Mouse (Mus musculus) liver, embryonic 14.5 days (tissue): ENCODE results near the gene Plpp2. TPM values are rescaled to one million over a fixed set of nuclear protein-coding genes. Genes with fewer than 3 reads are reported as not detected.

Source experiments
- ATAC-seq: fragments of 200-750 bp; cut with Nextera tagmentation; 2 replicates; pipeline ENCODE4 v1.8.0; 2017; ENCODE audit warnings: moderate number of reproducible peaks, mild to moderate bottlenecking, moderate library complexity; ENCODE audit not compliant: insufficient read depth
- DNase-seq, 3 experiments: peaks; one replicate each; pipeline ENCODE4 v3.0.0-alpha.2; 2012 to 2013; ENCODE audit warnings: low read depth in 3 of 3, low spot score in 3 of 3
- H3K27ac ChIP-seq: fragments of 300-500 bp; sonication (generic); 2 replicates; pipeline ENCODE4 v1.5.1; 2014; ENCODE audit warnings: moderate library complexity, mild to moderate bottlenecking, control low read depth, inconsistent platforms
- H3K27me3 ChIP-seq: fragments of 300-500 bp; sonication (generic); 2 replicates; pipeline ENCODE4 v1.6.1; 2014; ENCODE audit warnings: mild to moderate bottlenecking, low read length, moderate library complexity; ENCODE audit not compliant: control insufficient read depth, insufficient read depth
- H3K36me3 ChIP-seq: fragments of 300-500 bp; sonication (generic); replicated peaks from 2 replicates; pipeline ENCODE4 v1.6.1; 2014; ENCODE audit warnings: low read depth; ENCODE audit not compliant: control insufficient read depth, insufficient read depth
- H3K4me1 ChIP-seq, 2 experiments: fragments of 200-500 bp in 1 of 2; fragments of 300-500 bp in 1 of 2; sonication (generic) in 1 of 2; replicated peaks; 2 replicates each; pipeline ENCODE4 v1.6.1; 2012 to 2014; ENCODE audit warnings: antibody characterized with exemption in 1 of 2, inconsistent platforms in 1 of 2, low read length in 1 of 2; ENCODE audit not compliant: control insufficient read depth in 2 of 2, insufficient read depth in 2 of 2
- H3K4me2 ChIP-seq: fragments of 300-500 bp; sonication (generic); 2 replicates; pipeline ENCODE4 v1.6.1; 2014; ENCODE audit warnings: low read depth, mild to moderate bottlenecking, control low read depth, moderate library complexity
- H3K4me3 ChIP-seq, 2 experiments: fragments of 200-500 bp in 1 of 2; fragments of 300-500 bp in 1 of 2; sonication (generic) in 1 of 2; 2 replicates each; pipeline ENCODE4 v1.5.1; 2012 to 2014; ENCODE audit warnings: low read depth in 2 of 2, low read length in 2 of 2, mild to moderate bottlenecking in 2 of 2, control low read depth in 1 of 2, inconsistent platforms in 1 of 2, moderate library complexity in 1 of 2; ENCODE audit not compliant: insufficient read depth in 1 of 2
- H3K9ac ChIP-seq: fragments of 300-500 bp; sonication (generic); replicated peaks from 2 replicates; pipeline ENCODE4 v1.6.1; 2014; ENCODE audit warnings: mild to moderate bottlenecking, control low read depth, moderate library complexity
- H3K9me3 ChIP-seq: fragments of 300-500 bp; sonication (generic); 2 replicates; pipeline ENCODE4 v1.6.1; 2016; ENCODE audit warnings: low read length, mixed read lengths; ENCODE audit not compliant: control insufficient read depth
- CTCF ChIP-seq: IDR thresholded peaks from 2 replicates; pipeline ENCODE4 v1.5.1; 2016; ENCODE audit warnings: antibody characterized with exemption, low read depth, control low read depth
- EP300 ChIP-seq: IDR thresholded peaks from 2 replicates; pipeline ENCODE4 v1.6.1; 2016; ENCODE audit warnings: antibody characterized with exemption, low read depth
- WGBS: fragments of 180-500 bp; shearing (Covaris S2); extraction: QIAGEN DNeasy Blood & Tissue Kit; methylation state at CpG from one replicate; pipeline ENCODE4 v1.1.7; 2014; ENCODE audit not compliant: insufficient replicate concordance; 5-methylcytosine and 5-hydroxymethylcytosine counted together
- polyA plus RNA-seq, 2 experiments: library from polyadenylated mRNA; depleted of rRNA in 1 of 2; stranded (reverse) in 1 of 2; unstranded in 1 of 2; fragments of >200 nt; fragmentation: Nextera tagmentation in 1 of 2; extraction: Ambion mirVana in 1 of 2; gene quantifications; 2 replicates each; pipeline versions ENCODE4 v1.2.1 to v1.2.3; 2012 to 2014

Gene Plpp2
- polyA plus RNA-seq, 2 experiments = 10.0 to 19.0 TPM

GRCm38 (mm10) chr10:79552531-79552930 lies 18.9 kb upstream of the Plpp2 start:
- no peak overlapping the region for H3K9ac ChIP-seq
- no peaks in the 10 kb centered on the region for H3K9me3 ChIP-seq
- no peaks in the 10 kb centered on the region for H3K27me3 ChIP-seq
- ATAC-seq = no peak
- DNase-seq = no peak
- peaks cover 0 to 12% of the 10 kb centered on the region in 2 experiments; a peak in 2 of 4 replicates for H3K4me1 ChIP-seq
- no peak overlapping the region for H3K27ac ChIP-seq
- no peak for TF ChIP-seq CTCF
- TF ChIP-seq EP300 = no peak
- H3K4me3 ChIP-seq = no peak overlapping the region
- no peak overlapping the region for H3K4me2 ChIP-seq
- 72% methylated on average over 8 of the region's 8 CpGs for WGBS
- peaks cover 7% of the 10 kb centered on the region; the same call in 1 of the 2 replicates for H3K36me3 ChIP-seq

DNA sequence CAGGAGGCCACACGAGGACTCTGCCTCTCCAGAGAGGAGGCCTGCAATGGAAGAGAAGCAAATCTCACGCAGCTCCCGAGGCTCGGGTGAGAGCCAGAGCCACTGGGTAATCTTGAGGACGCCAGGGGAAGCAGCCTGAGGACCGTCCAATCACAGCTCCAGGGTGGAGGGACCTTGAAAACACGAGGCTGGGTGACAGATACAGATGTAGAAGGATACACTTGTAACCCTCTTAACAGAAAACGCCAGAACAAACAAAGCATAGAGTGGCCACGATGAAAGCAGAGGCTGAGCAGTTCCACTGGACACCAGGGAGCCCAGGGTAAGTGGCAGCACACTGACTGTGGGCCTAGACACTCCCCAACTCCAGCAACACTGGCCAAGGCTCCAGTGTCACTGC lies 16.8 kb upstream of the Plpp2 start:
- ATAC-seq (no peak), DNase-seq (no peak)

GRCm38 (mm10) chr10:79548971-79549723 lies 15.6 kb upstream of the Plpp2 start:
- Histone ChIP-seq H3K36me3 (peaks cover 7% of the 10 kb centered on the region; the same call in 1 of the 2 replicates), H3K4me2 (no peak overlapping the region), H3K4me3 (no peak overlapping the region), H3K27ac (no peak overlapping the region), H3K9me3 (no peaks in the 10 kb centered on the region), H3K9ac (no peak overlapping the region), H3K4me1 (peaks cover 0 to 9% of the 10 kb centered on the region in 2 experiments; a peak in 2 of 4 replicates), H3K27me3 (no peaks in the 10 kb centered on the region)
- DNase-seq (no peak), ATAC-seq (no peak)
- 80% methylated on average over 18 of the region's 18 CpGs for WGBS
- TF ChIP-seq EP300 (no peak), CTCF (no peak)

More for the DNA sequence above, 16.8 kb upstream of the Plpp2 start:
- Histone ChIP-seq H3K9me3 (no peaks in the 10 kb centered on the region), H3K4me3 (no peak overlapping the region), H3K27me3 (no peaks in the 10 kb centered on the region), H3K4me1 (peaks cover 0 to 12% of the 10 kb centered on the region in 2 experiments; a peak in 2 of 4 replicates), H3K4me2 (no peak overlapping the region), H3K9ac (no peak overlapping the region), H3K36me3 (peaks cover 7% of the 10 kb centered on the region; the same call in 1 of the 2 replicates), H3K27ac (no peak overlapping the region)
- WGBS = 62% methylated on average over 9 of the region's 9 CpGs
- TF ChIP-seq CTCF (no peak), EP300 (no peak)

DNA sequence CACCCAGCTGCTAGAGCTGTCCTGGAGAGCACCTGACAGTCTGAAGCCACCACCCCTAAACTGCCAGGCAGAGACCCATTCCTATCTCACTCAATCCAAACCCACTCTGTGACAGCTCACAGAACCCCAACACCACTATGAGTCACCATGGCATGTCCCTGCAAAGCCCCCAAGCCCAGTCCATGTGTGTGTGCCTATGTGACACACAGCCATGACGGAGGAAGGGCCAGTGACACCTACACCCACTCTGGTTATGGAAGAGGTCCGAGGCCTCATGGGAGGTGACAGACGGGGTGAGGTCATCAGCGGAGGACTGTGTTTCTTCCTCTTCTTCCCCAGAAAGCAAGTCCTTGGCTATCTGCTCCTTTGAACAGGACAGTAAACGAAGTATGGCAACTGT lies 14.9 kb upstream of the Plpp2 start:
- H3K4me1 ChIP-seq = peaks cover 0 to 4% of the 10 kb centered on the region in 2 experiments; a peak in 2 of 4 replicates
- WGBS = 70% methylated on average over 5 of the region's 5 CpGs
- peaks cover 7% of the 10 kb centered on the region; the same call in 1 of the 2 replicates for H3K36me3 ChIP-seq

DNA sequence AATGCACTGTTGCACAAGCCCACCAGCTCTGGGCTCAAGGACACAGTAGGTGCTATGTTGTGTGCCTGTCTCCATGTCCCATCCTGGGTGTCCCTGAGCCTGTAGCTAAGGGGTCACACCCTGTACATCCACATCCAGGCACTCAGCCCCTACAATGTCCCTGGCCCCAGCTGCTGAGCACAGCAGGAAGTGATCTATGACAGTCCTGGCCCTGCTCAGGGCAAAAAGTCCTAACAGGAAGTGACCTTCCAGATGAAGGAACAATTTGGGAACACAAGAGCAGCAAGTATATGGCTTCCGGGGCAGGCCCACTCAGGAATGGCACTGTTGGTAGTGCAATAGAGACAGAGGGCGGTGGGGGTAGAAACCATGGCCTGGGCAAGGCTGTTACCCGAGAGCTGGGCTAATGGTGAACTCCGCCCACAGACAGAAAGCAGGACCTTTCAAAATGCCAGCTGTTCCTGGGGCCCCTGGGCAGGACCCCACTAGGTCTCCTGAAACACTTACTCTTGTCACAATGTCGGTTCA lies 13.6 kb upstream of the Plpp2 start:
- H3K27ac ChIP-seq = no peak overlapping the region
- ATAC-seq (no peak), DNase-seq (no peak)
- 59% methylated on average over 5 of the region's 5 CpGs for WGBS
- no peaks in the 10 kb centered on the region for H3K27me3 ChIP-seq
- H3K9ac ChIP-seq = no peak overlapping the region
- H3K4me1 ChIP-seq = no peaks in the 10 kb centered on the region
- H3K4me2 ChIP-seq = no peak overlapping the region
- no peaks in the 10 kb centered on the region for H3K9me3 ChIP-seq
- TF ChIP-seq CTCF (no peak), EP300 (no peak)
- H3K36me3 ChIP-seq = peaks cover 7% of the 10 kb centered on the region; the same call in 1 of the 2 replicates
- H3K4me3 ChIP-seq = no peak overlapping the region

More for the DNA sequence above, 14.9 kb upstream of the Plpp2 start:
- Histone ChIP-seq H3K9ac (no peak overlapping the region), H3K27me3 (no peaks in the 10 kb centered on the region), H3K4me2 (no peak overlapping the region), H3K9me3 (no peaks in the 10 kb centered on the region), H3K27ac (no peak overlapping the region), H3K4me3 (no peak overlapping the region)
- no peak for TF ChIP-seq EP300
- no peak for TF ChIP-seq CTCF
- ATAC-seq = no peak
- no peak for DNase-seq
